In the genomic region with DNA sequence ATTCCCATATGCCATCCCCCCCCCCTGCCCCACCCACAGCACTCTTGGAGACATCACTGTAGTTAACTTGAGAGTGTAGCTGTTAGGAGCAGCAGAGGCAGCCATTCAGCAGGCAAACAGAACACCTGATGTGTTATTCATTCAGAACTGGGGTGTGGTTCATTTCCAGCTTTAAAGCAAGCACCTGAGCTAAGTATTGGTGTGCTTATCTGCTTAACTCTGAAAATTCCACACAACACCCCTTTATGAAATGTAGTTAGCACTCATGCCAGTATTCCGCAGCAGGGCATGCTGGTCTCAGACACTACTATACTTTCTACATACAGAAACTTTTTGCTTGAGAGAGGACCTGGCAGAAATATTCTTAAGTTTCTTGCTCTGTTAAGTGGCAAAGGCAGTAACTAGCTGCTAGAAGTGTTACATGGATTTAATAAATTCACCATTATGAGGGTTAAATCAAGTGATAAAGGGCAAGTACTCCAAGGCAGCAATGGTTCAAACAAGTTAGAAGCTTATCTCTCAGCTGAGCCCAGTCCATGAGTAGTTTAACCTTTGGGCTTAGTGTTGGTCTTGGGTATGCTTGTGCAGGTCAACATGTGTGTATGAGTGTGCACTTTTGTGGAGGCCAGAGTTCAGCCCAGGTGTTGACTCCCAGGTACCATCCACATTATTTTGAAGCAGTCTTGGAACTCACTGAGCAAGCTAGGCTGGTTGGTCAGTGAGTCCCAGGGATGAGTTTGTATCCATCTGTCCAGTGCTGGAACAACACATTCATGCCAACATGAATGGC, we compare ENCODE assay signal across 22 mouse cellular contexts.
A peak's percentile ranks its signal among the peaks of the same experiment; 100 is the strongest.
DNase-seq lines count a peak whose midpoint lies in the region; ATAC-seq and TF ChIP-seq lines count a peak whose summit lies in the region.
"Had no signal": no experiment of that assay in that cellular context is flagged by ENCODE, and none has a peak within 500 bp of the region (broad histone marks: within the 10 kb centered on the region; RNA-seq: fewer than 3 reads in every experiment).

No protein-coding gene starts in this region.

- WGBS in lung, postnatal 0 days = 73% methylated on average over 1 of the region's 1 CpGs
- 73% methylated on average over 1 of the region's 1 CpGs for WGBS in stomach, embryonic 15.5 days
- WGBS in forebrain, embryonic 16.5 days = 93% methylated on average over 1 of the region's 1 CpGs
- 90% methylated on average over 1 of the region's 1 CpGs for WGBS in hindbrain, embryonic 10.5 days

- H3K36me3 ChIP-seq in lung, postnatal 0 days (ENCODE audit: insufficient read depth, low read length) = no peaks in the 10 kb centered on the region
- H3K36me3 ChIP-seq in stomach, embryonic 15.5 days = no peaks in the 10 kb centered on the region
- no peaks in the 10 kb centered on the region for H3K36me3 ChIP-seq in forebrain, embryonic 16.5 days (ENCODE audit: control insufficient read depth, insufficient read depth)
- no peaks in the 10 kb centered on the region for H3K36me3 ChIP-seq in hindbrain, embryonic 10.5 days
- H3K36me3 ChIP-seq: embryonic facial prominence, embryonic 13.5 days; forebrain, embryonic 12.5 days; G1E; heart, embryonic 13.5 days; hindbrain, embryonic 13.5 days had no signal

- H3K4me1 ChIP-seq in lung, postnatal 0 days (ENCODE audit: insufficient read depth, low read depth, low read length) = no peaks in the 10 kb centered on the region
- no peaks in the 10 kb centered on the region for H3K4me1 ChIP-seq in stomach, embryonic 15.5 days
- peaks cover 13% of the 10 kb centered on the region for H3K4me1 ChIP-seq in forebrain, embryonic 16.5 days (replicated peaks; ENCODE audit: control insufficient read depth, insufficient read depth, low read length)
- H3K4me1 ChIP-seq in hindbrain, embryonic 10.5 days (replicated peaks) = peaks cover 12% of the 10 kb centered on the region; the same call in 1 of the 2 replicates
- H3K4me1 ChIP-seq: embryonic facial prominence, embryonic 13.5 days; forebrain, embryonic 12.5 days; heart, embryonic 13.5 days had no signal

- H3K27me3 ChIP-seq in lung, postnatal 0 days (replicated peaks; ENCODE audit: insufficient read depth, low read length) = no peaks in the 10 kb centered on the region
- no peaks in the 10 kb centered on the region for H3K27me3 ChIP-seq in stomach, embryonic 15.5 days (replicated peaks)
- no peaks in the 10 kb centered on the region for H3K27me3 ChIP-seq in forebrain, embryonic 16.5 days (replicated peaks; ENCODE audit: control insufficient read depth, insufficient read depth, low read length)
- H3K27me3 ChIP-seq in hindbrain, embryonic 10.5 days (ENCODE audit: insufficient read depth, poor library complexity, severe bottlenecking) = no peaks in the 10 kb centered on the region
- H3K27me3 ChIP-seq: embryonic facial prominence, embryonic 13.5 days; forebrain, embryonic 12.5 days; heart, embryonic 13.5 days; hindbrain, embryonic 13.5 days had no signal

- no peak overlapping the region for H3K4me3 ChIP-seq in lung, postnatal 0 days (ENCODE audit: low read depth, low read length)
- no peak overlapping the region for H3K4me3 ChIP-seq in stomach, embryonic 15.5 days (replicated peaks)
- H3K4me3 ChIP-seq in forebrain, embryonic 16.5 days (replicated peaks; ENCODE audit: low read length) = no peak overlapping the region
- no peak overlapping the region for H3K4me3 ChIP-seq in hindbrain, embryonic 10.5 days
- H3K4me3 ChIP-seq: embryonic facial prominence, embryonic 13.5 days; forebrain, embryonic 12.5 days; gastrocnemius, adult 2 months; heart, embryonic 13.5 days; hindbrain, embryonic 13.5 days had no signal

- no peak overlapping the region for H3K27ac ChIP-seq in lung, postnatal 0 days (ENCODE audit: low read length)
- H3K27ac ChIP-seq in stomach, embryonic 15.5 days = peak overlapping the region; percentile 51; the same call in 1 of the 2 replicates
- H3K27ac ChIP-seq in forebrain, embryonic 16.5 days (ENCODE audit: low read length) = no peak overlapping the region
- H3K27ac ChIP-seq in hindbrain, embryonic 10.5 days = no peak overlapping the region
- H3K27ac ChIP-seq: embryonic facial prominence, embryonic 13.5 days; forebrain, embryonic 12.5 days; gastrocnemius, adult 2 months; heart, embryonic 13.5 days; hindbrain, embryonic 13.5 days had no signal

- intact Hi-C loops in heart, postnatal 36 days (cut with DNase I) = no loop called here

- peak; percentile 19 for DNase-seq in heart, adult 11 months
- no peak for DNase-seq in heart, postnatal 36 days
- peak; percentile 56 for DNase-seq in lung, postnatal 0 days (ENCODE audit: low spot score)
- DNase-seq in lung, postnatal 4 days = no peak
- no peak for DNase-seq in urinary bladder, postnatal 10 days (ENCODE audit: low spot score)
- DNase-seq in hindbrain, embryonic 10.5 days (ENCODE audit: low spot score) = no peak
- DNase-seq: adrenal gland, postnatal 10 days; B cell, adult 2 months; cerebellum, adult 11 months; cerebellum, adult 8-10 months; cerebellum, postnatal 14 days; gastrocnemius, adult 2 months; gastrocnemius, postnatal 25 days; heart, postnatal 4 days had no signal

- H3K4me2 ChIP-seq in lung, postnatal 0 days (replicated peaks; ENCODE audit: low read depth, low read length) = no peak overlapping the region
- no peak overlapping the region for H3K4me2 ChIP-seq in stomach, embryonic 15.5 days
- H3K4me2 ChIP-seq in forebrain, embryonic 16.5 days (ENCODE audit: low read length) = no peak overlapping the region
- H3K4me2 ChIP-seq: embryonic facial prominence, embryonic 13.5 days; forebrain, embryonic 12.5 days; heart, embryonic 13.5 days; hindbrain, embryonic 13.5 days had no signal

- no peaks in the 10 kb centered on the region for H3K9me3 ChIP-seq in lung, postnatal 0 days (ENCODE audit: low read length)
- no peaks in the 10 kb centered on the region for H3K9me3 ChIP-seq in stomach, embryonic 15.5 days
- H3K9me3 ChIP-seq in forebrain, embryonic 16.5 days (ENCODE audit: control insufficient read depth, low read length) = no peaks in the 10 kb centered on the region
- H3K9me3 ChIP-seq in hindbrain, embryonic 10.5 days = no peaks in the 10 kb centered on the region
- H3K9me3 ChIP-seq: embryonic facial prominence, embryonic 13.5 days; forebrain, embryonic 12.5 days; G1E; heart, embryonic 13.5 days; hindbrain, embryonic 13.5 days had no signal

- no peak for TF ChIP-seq CTCF in lung, postnatal 0 days (IDR thresholded peaks at IDR 0.05)

- peak; percentile 84 for ATAC-seq in lung, postnatal 0 days
- ATAC-seq in stomach, embryonic 15.5 days (ENCODE audit: insufficient read depth, low FRiP score, low read depth) = peak; percentile 61; the same call in 1 of the 2 replicates
- no peak for ATAC-seq in forebrain, embryonic 16.5 days
- ATAC-seq: CD4-positive, CD25-positive, alpha-beta regulatory T cell, adult 4 months had no signal

- peak; percentile 60 for TF ChIP-seq EP300 in lung, postnatal 0 days (IDR thresholded peaks at IDR 0.05)

- no peak overlapping the region for H3K9ac ChIP-seq in lung, postnatal 0 days (replicated peaks; ENCODE audit: low read depth)
- H3K9ac ChIP-seq in stomach, embryonic 15.5 days = no peak overlapping the region
- H3K9ac ChIP-seq in forebrain, embryonic 16.5 days (replicated peaks; ENCODE audit: low read depth, low read length) = no peak overlapping the region
- H3K9ac ChIP-seq: embryonic facial prominence, embryonic 13.5 days; forebrain, embryonic 12.5 days; heart, embryonic 13.5 days; hindbrain, embryonic 13.5 days had no signal

Comparison
In these comparisons a context has a peak if more than half of its experiments do, and no peak if none do; other contexts are left out.
1. DNase-seq: peak in heart, adult 11 months (single experiment) and lung, postnatal 0 days (single experiment); none in heart, postnatal 36 days (0 of 2), lung, postnatal 4 days (0 of 2), urinary bladder, postnatal 10 days (single experiment) and hindbrain, embryonic 10.5 days (single experiment).